Mouse (Mus musculus) G1E (cell line): ENCODE data around the gene Sgms1.

ENCODE experiments used
- CTCF ChIP-seq: IDR thresholded peaks from 2 replicates; pipeline ENCODE4 v1.5.1; 2012; ENCODE audit warnings: low read depth, low read length, inconsistent platforms, mixed read lengths
- GATA1 ChIP-seq: IDR thresholded peaks from 2 replicates; pipeline ENCODE4 v1.6.1; 2012; ENCODE audit warnings: borderline replicate concordance, low read length, inconsistent platforms, mixed read lengths
- POLR2AphosphoS5 ChIP-seq: IDR thresholded peaks from 2 replicates; pipeline ENCODE4 v1.6.1; 2012; ENCODE audit warnings: low read depth, low read length, inconsistent platforms; ENCODE audit not compliant: insufficient replicate concordance
- TAL1 ChIP-seq: conservative IDR thresholded peaks from 2 replicates; pipeline ENCODE4 v1.6.1; 2012; ENCODE audit warnings: low read depth, low read length, inconsistent platforms, mixed read lengths

DNA sequence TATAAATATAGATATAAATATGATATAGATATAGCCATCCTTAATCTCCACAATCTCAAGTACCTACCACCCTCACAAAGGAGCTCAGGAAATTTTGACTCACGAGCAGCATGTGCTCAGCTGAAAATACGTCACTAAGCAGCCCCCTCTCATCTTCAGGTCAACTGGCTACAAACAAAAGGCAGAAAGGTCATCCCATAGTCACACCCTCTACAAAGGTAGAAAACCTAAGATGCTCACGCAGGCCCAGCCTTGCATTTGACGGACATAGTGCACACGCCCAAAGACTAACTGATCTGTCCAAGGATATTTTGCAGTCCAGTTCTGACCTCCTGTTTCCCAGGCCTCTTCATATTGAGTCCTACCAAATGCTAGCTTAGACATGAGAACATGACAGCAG, 159.2 kb downstream of the Sgms1 start:
- TF ChIP-seq CTCF (no peak), POLR2AphosphoS5 (no peak), TAL1 (no peak), GATA1 (no peak)
